Mouse (Mus musculus): Measurements from ENCODE around the gene Shpk.

Gene Shpk

GRCm38 (mm10) chr11:73201021-73201420 is 1.8 kb downstream of the Shpk start:
- no peak for DNase-seq

DNA sequence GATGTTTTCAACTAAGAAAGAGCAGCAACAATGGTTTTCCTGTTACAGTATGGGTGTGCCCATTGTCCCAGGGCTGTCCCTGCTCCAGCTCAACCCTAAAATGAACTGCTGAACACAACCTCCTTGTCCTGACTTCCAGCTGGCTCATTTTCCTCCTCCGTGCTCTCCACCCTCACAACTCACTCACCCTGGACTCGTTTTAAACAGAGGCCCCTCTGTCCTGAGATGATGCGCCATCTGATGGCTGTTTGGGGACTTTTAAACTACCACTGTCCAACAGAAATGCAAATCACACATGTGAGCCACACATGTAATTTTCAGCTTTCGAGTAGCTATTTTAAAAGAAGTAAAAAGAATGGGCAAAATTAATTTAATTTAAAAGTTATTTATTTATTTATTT is 2.3 kb downstream of the Shpk start:
- DNase-seq: no peak

GRCm38 (mm10) chr11:73203895-73204294 is 4.6 kb downstream of the Shpk start:
- DNase-seq: no peak

DNA sequence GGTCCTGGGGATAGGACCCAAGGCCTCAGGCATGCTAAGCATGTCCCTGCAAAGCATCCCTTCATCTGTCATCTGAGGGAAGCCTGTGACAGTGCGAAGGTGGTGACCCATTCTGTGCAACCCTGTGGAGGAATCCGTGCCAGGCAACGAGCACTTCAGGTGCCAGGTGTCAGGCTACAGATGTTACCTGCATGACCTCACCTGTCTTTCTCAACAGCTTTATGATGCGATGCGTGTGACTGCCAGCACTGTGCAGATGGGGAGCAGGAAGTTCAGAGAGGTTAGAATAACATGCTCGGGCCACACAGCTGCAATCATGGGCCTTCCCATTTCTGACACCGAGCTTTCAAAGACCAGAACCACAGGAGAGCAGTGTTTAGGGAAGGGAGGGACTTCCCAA is 5.9 kb downstream of the Shpk start:
- no peak for DNase-seq

DNA sequence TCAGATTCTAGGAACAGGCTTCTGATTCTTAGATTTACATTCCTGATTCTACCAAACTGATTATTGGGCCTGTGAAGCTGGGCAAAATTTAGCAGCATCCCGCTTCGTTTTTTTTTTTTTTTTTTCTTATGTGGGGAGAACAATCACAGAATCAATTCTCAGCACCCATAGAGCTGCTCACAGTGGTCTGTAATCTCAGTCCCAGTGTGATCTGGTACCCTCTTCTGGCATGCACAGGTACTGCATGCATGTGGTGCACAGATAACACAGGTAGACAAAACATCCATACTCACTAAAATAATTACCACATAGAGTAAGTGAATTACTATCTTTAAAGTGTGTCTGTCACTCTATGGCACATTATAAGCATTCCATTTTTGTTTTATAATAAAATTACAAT is 8.4 kb downstream of the Shpk start:
- DNase-seq: no peak

DNA sequence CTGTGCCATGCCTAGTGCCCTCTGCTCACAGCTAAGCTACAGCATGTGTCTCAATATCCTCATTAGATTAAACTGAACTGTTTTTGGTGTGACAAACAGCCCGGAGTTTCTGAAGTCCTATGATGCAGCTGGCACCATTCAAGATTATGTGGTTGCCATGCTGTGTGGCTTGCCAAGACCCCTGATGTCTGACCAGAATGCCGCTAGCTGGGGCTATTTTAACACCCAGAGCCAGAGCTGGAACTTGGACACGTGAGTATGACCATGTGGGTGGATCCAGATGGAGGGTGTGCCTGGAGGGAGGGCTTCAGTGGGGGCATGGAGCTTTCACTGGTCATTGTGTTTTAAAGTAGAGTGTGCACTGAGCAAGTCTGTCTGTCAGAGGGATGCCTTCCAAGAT is 14.7 kb downstream of the Shpk start:
- no peak for DNase-seq

DNA sequence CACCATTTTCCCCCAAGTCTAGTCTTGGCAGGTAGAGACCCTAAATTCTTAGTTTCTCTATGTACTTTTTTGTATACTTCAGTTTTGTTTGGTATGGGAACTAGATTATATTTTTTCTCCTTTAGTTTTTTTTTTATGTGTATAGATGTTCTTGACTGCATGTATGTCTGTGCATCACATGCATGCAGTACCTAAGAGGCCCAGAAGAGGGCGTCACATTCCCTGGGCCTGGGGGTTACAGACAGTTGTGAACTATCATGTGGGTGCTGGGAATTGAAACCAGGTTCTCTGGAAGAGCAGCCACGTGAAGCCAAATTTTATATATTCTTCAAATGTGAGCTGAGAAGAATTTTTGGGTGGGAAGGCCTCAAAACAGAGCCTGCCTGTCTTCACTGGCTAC is 20.4 kb downstream of the Shpk start:
- DNase-seq: no peak

- no peak for DNase-seq
Observed at GRCm38 (mm10) chr11:73220651-73221050, 21.4 kb downstream of the Shpk start.

DNA sequence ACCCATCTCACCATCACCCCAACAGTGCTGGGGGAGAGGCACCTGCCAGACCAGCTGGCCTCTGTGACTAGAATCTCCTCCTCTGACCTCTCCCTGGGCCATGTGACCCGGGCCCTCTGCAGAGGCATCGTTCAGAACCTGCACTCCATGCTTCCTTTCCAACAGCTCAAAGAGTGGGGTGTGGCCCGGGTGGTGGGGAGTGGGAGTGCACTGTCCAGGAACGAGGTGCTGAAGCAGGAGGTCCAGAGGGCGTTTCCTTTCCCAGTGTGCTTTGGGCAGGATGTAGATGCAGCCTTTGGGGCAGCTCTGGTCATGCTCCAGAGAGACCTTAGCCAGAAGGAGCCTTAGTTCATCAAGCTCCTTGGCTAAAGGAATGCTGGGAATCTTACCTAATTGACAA is 23.6 kb downstream of the Shpk start:
- no peak for DNase-seq

DNA sequence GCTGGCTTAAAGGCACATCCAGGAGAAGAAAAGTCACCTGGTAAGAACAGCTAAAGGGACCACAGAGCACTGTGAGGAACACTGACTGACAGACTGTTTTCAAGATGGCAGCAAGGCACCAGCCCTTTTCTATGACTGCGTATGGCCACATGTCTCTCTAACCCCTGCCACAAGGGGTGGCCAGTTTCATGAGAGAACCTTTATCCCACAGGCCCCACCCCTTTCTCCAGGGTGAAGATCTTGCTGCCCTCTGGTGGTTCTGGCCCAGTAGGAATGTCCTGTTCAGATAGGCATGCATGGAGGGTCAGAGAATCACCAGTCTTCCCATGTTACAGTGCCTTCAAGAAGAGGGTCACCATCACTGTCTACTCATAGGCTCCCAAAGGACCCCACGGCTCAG is 24.7 kb downstream of the Shpk start:
- peak; percentile 35 to 52 for DNase-seq

DNA sequence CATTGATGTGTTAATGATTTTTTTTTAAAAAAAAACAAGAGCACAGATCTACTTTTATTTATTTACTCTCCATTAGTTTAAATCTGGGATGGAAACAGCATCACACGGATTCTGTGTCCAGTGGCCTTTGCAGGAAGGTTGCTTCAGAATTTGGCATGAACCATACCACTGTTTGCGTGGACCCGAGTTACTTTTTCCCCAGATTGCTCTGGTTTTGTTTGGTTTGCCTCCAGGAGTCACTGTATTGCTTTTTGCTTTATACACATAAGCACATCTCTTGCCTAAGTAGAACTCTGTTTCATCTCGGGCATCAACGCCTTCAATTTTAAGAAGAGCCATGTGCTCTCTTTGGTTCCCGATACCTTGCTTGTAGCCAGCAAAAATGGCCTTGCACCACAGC is 26.6 kb downstream of the Shpk start:
- DNase-seq: no peak

- DNase-seq: no peak
Observed at GRCm38 (mm10) chr11:73228881-73229280, 29.6 kb downstream of the Shpk start.

DNA sequence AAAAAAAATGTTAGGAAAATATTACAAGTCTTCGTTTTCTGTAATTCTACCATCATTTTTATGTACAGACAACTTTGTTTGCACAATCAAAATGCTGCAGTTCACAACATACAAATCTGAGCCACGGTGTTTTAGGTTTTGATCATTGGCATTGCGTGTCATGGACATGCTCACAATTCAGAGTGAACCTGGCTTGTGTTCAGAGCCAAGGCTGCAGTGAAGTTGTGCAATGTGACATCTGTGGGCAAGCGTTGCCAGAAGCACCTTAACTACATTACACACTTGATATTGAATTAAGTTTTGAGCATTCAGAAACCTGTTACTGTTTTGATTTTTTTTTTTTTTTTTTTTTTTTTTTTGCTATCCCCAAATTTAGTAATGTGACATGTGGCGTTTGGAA is 30.8 kb downstream of the Shpk start:
- no peak for DNase-seq

DNA sequence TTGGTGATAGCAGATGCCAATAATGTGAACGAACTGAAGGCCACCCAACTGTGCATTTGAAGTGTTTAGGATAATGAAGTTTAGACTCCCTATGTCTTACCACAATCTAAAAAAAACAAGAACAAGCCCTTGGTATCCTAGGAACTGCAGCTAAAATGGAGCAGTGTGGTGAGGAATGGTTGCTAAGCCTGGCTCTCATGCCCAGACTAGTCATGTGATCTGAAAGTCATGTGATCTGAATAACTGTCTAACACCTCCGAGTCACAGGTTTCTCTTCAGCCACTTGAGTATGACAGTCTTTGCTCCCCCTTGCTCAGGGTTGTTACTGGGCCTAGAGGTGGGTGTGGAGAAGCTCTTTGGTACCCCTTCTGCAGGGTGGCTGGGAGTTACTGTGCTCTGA is 33.3 kb downstream of the Shpk start:
- no peak for DNase-seq

DNA sequence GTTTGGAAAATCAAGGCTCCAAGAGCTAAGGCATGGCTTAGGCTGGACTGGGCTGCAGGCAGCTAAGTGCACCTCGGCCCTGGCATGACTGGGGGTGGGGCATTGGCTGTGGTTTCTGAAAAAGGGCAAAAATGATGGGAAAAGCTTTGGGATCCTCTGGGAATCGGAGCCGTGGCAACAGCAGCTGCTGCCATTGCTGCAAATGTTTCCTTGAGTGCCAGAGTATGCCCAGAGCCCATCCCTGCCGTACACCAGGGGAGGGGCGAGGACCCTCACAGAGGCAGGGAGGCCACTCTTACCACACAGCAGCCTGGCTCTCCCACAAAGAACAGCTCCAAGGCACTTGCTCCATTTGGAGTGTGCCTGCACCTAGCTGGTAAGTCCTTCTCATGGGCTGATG is 34.7 kb downstream of the Shpk start, which contains the start of gene Trpv1:
Trpv1 (plus strand) TSS at position 301 of the 400 bp plus-strand sequence.
- no peak for DNase-seq

- DNase-seq: peak; percentile 40 to 73
Observed at GRCm38 (mm10) chr11:73235990-73236701, 36.9 kb downstream of the Shpk start.

GRCm38 (mm10) chr11:73236731-73237130 is 37.5 kb downstream of the Shpk start:
- no peak for DNase-seq

DNA sequence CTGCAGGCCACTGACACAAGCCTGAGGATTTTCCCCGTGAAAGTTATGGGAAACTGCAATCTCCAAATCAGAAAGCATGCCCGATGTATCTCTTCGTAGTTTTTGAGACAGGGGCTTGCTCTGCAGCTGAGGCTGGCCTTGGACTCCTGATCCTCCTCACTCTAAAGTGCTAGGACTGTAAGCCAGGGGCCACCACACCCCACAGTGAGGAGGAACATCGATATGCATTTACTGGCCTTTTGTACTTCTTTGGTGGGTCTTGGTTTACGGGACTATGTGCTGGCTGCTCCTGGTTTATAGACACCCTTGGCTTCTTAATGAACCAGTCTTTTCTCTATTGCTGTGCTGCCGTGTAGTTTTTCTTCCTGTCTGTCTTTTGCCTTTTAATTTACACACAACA is 42.9 kb downstream of the Shpk start:
- no peak for DNase-seq

DNA sequence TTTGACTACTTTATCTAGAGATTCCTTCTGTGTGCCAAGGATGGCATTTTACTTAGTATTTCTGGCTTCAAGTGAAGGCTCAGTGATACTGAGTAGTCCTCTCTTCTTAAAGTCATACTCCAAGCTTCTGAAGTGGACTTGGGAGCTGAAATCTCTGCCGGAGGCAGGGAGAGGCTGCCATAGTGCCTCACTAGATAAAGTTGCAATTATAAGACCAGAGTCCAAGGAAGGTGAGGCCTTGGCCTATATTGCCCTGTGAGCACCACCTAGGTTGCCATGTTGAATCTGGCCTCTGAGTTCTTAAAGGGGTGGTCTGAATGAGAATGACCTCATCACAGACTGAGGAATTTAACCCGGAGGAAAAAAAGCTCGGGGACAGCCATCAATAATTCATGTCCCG is 43.5 kb downstream of the Shpk start:
- DNase-seq: no peak

GRCm38 (mm10) chr11:73257362-73257945 is 58.2 kb downstream of the Shpk start:
- DNase-seq: no peak

DNA sequence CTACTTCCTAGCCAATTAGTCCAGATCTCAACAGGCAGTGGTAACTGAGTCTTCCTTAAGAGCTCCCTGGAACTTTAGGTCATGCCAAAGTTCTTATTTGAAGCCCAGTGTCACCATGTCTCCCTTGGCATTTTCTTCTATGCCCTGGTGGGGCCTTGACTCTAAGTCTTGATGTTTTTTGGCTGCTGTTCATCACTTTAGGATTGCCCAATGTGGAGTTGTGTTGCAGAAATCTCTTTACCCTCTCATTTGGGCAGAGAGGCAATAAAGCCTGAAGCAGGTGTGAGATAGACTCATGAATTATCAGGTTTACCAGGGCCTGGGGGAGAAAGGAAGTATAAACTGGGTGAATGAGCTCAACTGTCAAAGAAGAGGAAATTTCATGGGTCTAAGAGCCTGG is 59.4 kb downstream of the Shpk start:
- no peak for DNase-seq

- DNase-seq: no peak
Observed at GRCm38 (mm10) chr11:73260457-73260856, 61.2 kb downstream of the Shpk start.

DNA sequence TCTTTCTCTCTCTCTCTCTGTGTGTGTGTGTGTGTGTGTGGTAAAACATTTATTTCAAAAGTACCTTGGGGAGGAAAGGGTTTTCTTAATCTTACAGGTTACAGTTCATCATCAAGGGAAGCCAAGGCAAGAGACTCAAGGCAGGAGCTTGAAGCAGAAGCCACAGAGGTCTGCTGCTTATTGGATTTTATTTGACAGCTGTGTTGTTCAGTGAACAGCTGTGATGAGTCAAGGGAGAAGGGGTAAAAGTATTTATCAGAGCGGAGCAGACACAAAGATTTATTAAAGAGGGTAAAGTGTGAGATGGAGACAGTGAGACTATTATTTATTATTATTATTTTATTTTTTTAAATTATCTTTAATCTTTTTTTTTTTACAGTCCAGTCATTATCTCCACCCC is 62.1 kb downstream of the Shpk start:
- no peak for DNase-seq

- DNase-seq: no peak
Observed at GRCm38 (mm10) chr11:73267267-73267666, 68.0 kb downstream of the Shpk start, which contains the start of gene Trpv3. Gene Trpv3 (plus strand): TSS chr11:73267388.
